Mouse (Mus musculus) frontal cortex, postnatal 14 days (tissue): ENCODE measurements at regions not wholly inside any gene's neighbourhood (a gene's known extent, or its start where the extent isn't known, plus 50 kb on each side); places are given as distances from the start of the nearest gene placed in this dataset.
A peak's percentile ranks its signal among the peaks of the same experiment; 100 is the strongest.

Experiments
- DNase-seq, 2 experiments: peaks; one replicate each; pipeline ENCODE4 v3.0.0; 2022; ENCODE audit warnings: low spot score in 2 of 2

GRCm38 (mm10) chr17:7633382-7634290, 193.5 kb downstream of the Fndc1 start:
- DNase-seq: no peak

- DNase-seq: no peak
Measured at GRCm38 (mm10) chr17:7625746-7626145, 201.4 kb downstream of the Fndc1 start.

GRCm38 (mm10) chr17:7623392-7623791, 203.7 kb downstream of the Fndc1 start:
- DNase-seq: no peak

GRCm38 (mm10) chr17:7621262-7621661, 205.8 kb downstream of the Fndc1 start:
- DNase-seq: no peak

GRCm38 (mm10) chr17:7620166-7620565, 206.9 kb downstream of the Fndc1 start:
- no peak for DNase-seq

GRCm38 (mm10) chr17:7619641-7620040, 207.5 kb downstream of the Fndc1 start:
- no peak for DNase-seq

GRCm38 (mm10) chr17:7608046-7608445, 219.1 kb downstream of the Fndc1 start:
- no peak for DNase-seq

GRCm38 (mm10) chr17:7607431-7607830, 219.7 kb downstream of the Fndc1 start:
- DNase-seq: no peak

GRCm38 (mm10) chr17:7604813-7605504, 219.7 kb upstream of the Unc93a2 start:
- DNase-seq: no peak

- DNase-seq: no peak
Measured at GRCm38 (mm10) chr17:7604096-7604495, 218.8 kb upstream of the Unc93a2 start.

- no peak for DNase-seq
Measured at GRCm38 (mm10) chr17:7600555-7600954, 215.3 kb upstream of the Unc93a2 start.

- DNase-seq: no peak
Measured at GRCm38 (mm10) chr17:7597481-7597880, 212.2 kb upstream of the Unc93a2 start.

- DNase-seq: no peak
Measured at GRCm38 (mm10) chr17:7594801-7595200, 209.5 kb upstream of the Unc93a2 start.

GRCm38 (mm10) chr17:7592491-7592890, 207.2 kb upstream of the Unc93a2 start:
- no peak for DNase-seq

GRCm38 (mm10) chr17:7582866-7583398, 197.7 kb upstream of the Unc93a2 start:
- no peak for DNase-seq

- no peak for DNase-seq
Measured at GRCm38 (mm10) chr17:7579031-7579430, 193.8 kb upstream of the Unc93a2 start.

- DNase-seq: no peak
Measured at GRCm38 (mm10) chr17:7578003-7578402, 192.7 kb upstream of the Unc93a2 start.

GRCm38 (mm10) chr17:7577227-7577626, 192.0 kb upstream of the Unc93a2 start:
- peak in 1 of 2 experiments; percentile 5 for DNase-seq

- no peak for DNase-seq
Measured at GRCm38 (mm10) chr17:7571481-7571880, 186.2 kb upstream of the Unc93a2 start.

GRCm38 (mm10) chr17:7568482-7568881, 183.2 kb upstream of the Unc93a2 start:
- no peak for DNase-seq

- DNase-seq: no peak
Measured at GRCm38 (mm10) chr17:7565771-7566170, 180.5 kb upstream of the Unc93a2 start.

- no peak for DNase-seq
Measured at GRCm38 (mm10) chr17:7562940-7563339, 177.7 kb upstream of the Unc93a2 start.

- no peak for DNase-seq
Measured at GRCm38 (mm10) chr17:7548456-7548855, 163.2 kb upstream of the Unc93a2 start.
